Mouse (Mus musculus) spleen, postnatal 14 days (tissue): ENCODE measurements around the gene 1110004F10Rik.
A peak's percentile ranks its signal among the peaks of the same experiment; 100 is the strongest.

Source experiments
- DNase-seq, 2 experiments: peaks; one replicate each; pipeline ENCODE4 v3.0.0; 2021 to 2022; ENCODE audit warnings: low spot score in 2 of 2

The 1110004F10Rik gene

DNA sequence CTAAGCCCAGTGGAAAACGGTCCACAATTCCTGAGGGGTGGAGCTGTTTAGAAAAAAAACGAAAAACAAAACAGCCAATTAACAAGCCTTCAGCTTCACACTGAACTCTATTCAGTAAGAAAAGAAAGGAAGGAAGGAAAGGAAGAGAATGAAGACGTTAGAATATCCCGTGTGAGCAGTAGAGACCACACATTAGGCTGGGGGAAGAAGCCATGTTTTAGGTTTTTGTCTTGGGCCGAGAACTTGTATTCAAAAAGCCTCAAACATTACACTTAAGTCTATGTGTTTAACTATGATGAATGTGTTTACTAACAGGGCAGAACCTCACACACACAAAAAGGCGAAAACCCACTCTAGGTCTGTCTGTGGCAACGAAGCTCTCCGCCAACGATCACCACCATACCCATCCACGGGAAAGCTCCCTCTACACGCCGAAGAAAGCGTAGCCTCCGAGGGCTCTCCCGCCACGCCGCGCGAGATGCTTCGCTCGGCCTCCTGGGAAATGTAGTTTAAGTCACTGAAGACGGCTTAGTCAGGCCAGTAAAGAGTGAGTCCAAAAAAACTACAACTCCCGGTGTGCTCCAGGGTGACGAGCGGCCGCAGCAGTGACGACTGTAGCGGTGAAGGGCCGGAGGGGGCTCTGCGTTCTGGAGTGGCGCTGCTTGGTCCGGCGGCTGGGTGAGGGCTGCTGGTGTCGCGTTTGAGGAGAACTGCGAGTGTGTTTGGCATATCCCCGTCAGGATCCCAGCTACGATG lies 53.7 kb downstream of the 1110004F10Rik start:
- peak; percentile 81 to 92 for DNase-seq

GRCm38 (mm10) chr7:116093466-116093850 lies 54.3 kb downstream of the 1110004F10Rik start:
- DNase-seq = no peak

- no peak for DNase-seq
These were observed 60.8 kb downstream of the 1110004F10Rik start for GRCm38 (mm10) chr7:116099952-116100528.

GRCm38 (mm10) chr7:116103091-116103490 lies 63.9 kb downstream of the 1110004F10Rik start:
- DNase-seq = no peak

- DNase-seq = no peak
These were observed 71.5 kb downstream of the 1110004F10Rik start for GRCm38 (mm10) chr7:116110661-116111060.

- DNase-seq = no peak
These were observed 72.3 kb downstream of the 1110004F10Rik start for GRCm38 (mm10) chr7:116111546-116111945.

DNA sequence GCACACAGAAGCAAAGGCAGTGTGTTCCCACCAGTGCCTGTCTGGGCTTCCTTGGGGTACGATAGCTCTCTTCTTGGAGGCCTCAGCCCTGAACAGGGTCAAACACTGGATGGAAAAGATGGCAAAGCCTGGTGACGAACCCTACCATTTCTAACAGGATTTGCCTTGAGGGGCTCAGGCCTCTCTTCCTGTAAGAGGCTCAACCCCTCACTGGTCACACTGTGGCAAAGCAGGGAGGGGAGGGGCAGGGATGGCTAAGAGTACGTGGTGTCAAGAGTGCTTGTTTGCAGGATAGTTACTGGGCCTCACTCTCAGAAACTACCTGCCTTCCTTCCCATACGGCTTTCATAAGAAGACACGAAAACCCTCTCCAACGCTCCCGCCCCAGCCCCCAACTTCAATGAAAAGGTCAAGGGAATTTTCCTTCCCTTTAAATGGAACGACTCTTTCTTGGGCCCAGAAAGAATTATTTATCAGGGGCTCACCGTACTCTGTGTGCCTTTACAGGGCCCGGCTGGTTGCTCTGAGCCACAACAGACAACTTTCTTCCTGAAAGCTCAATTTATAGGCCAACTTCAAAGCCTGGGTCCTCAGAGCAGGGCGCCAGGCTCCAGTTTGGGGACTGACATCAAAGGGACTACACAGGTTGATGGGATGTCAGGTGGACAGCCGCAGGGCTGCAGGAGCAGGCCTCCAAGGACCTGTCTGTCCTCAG lies 76.2 kb downstream of the 1110004F10Rik start:
- no peak for DNase-seq

GRCm38 (mm10) chr7:116115991-116116390 lies 76.8 kb downstream of the 1110004F10Rik start:
- DNase-seq = no peak

DNA sequence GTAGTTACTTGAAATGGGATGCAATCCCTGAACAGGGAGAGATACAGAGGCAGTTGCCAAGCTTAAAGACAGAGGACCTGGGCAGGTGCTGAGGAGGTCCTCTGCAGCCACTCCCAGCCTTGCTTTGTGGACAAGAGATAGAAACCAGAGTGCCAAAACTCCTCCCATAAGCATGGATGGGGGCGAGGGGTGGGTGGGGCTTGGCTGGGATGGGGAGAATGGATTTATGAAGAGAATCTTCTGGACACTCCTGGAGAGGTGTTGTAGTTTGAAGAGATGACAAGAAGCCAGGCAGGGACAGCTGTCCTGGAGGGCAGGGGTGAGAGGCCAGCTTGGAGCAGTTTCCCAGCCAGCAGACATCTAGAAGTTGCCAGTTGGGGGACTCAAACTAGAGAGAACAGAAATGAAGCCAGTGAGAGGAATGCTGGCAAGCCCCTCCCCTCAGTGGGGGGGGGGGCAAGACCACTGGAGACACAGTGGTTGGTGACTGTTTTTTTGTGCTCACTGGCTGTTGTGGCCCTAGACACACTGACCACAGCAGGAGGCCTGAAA lies 80.2 kb downstream of the 1110004F10Rik start:
- DNase-seq = no peak

GRCm38 (mm10) chr7:116120737-116121136 lies 81.5 kb downstream of the 1110004F10Rik start:
- no peak for DNase-seq

DNA sequence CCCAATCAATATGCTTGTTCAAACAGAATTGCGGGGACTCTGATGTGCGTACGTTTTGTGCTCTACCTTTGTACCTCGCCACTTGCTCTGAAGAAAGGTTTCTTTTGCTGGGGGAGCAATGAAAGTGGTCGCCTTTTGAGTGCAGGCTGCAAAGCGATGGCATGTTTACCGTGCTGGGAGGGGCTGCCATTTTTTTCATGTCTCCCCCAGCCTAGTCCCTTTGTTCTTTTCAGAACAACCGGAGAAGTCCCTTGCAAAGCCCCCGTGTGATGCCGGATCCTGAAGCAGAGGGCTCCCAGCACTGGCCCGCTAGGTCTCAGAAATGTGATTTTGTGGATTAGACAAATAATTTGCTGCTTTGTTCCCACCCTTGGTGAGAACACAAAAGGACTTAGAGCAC lies 82.0 kb downstream of the 1110004F10Rik start:
- no peak for DNase-seq

- no peak for DNase-seq
These were observed 83.9 kb downstream of the 1110004F10Rik start for GRCm38 (mm10) chr7:116122981-116123596.

GRCm38 (mm10) chr7:116123597-116123985 lies 84.4 kb downstream of the 1110004F10Rik start:
- no peak for DNase-seq

- no peak for DNase-seq
These were observed 84.9 kb downstream of the 1110004F10Rik start for GRCm38 (mm10) chr7:116124057-116124456.

- DNase-seq = no peak
These were observed 86.5 kb downstream of the 1110004F10Rik start for GRCm38 (mm10) chr7:116125671-116126070.

GRCm38 (mm10) chr7:116127052-116127451 lies 87.9 kb downstream of the 1110004F10Rik start:
- DNase-seq = no peak

DNA sequence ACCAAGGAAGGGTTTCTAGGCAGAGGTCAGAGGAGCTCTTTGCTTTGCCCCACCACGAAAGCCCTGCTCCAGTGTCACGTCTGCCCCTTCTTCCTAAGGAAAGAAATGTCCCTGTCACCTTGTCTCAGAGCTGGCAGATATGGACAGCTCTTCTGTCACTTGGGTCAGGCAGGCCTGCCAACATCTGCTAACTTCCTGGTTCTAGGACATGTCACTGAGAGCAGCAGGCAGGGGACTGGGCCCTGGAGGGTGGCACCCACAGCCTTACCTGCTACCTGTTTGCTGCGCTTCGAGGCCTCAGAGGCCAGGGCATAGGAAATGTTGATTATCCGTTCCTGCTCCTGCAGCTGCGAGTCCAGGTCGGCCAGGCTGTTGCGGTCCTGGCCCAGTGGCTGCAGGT lies 89.1 kb downstream of the 1110004F10Rik start:
- no peak for DNase-seq

GRCm38 (mm10) chr7:116129374-116129773 lies 90.2 kb downstream of the 1110004F10Rik start:
- DNase-seq = no peak

GRCm38 (mm10) chr7:116131390-116131789 lies 92.2 kb downstream of the 1110004F10Rik start:
- no peak for DNase-seq

DNA sequence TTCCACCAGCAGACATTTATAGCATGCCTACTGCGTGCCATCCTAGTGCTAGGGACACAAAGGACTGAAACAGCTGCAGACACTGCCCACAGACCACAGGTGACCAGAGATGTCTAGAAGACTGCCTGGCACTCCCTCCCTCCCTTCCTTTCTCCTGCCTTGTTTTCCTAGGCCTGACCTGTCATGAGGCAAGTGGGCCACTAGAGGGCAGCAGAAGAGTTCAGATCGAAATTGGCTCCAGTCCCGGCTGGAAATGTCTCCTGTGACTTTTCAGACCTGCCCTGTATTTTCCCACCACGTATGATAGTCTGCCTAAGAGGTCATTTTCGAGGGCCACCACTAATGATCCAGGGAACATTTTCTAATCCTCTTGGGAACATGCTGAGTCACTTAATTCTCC lies 92.9 kb downstream of the 1110004F10Rik start:
- DNase-seq = peak; percentile 19 to 57

- DNase-seq = no peak
These were observed 95.5 kb downstream of the 1110004F10Rik start for GRCm38 (mm10) chr7:116134413-116135292.
